Mouse (Mus musculus): ENCODE data around the gene Slit2.

The Slit2 gene

GRCm38 (mm10) chr5:47982941-47983701 lies at the start of gene Slit2:
Gene Slit2 (plus strand): TSS chr5:47983138.
- peak; percentile 66 to 83 for DNase-seq (ENCODE audit: low spot score in 2 of 2)

GRCm38 (mm10) chr5:47938586-47939372 lies 44.2 kb upstream of the Slit2 start:
- no peak for DNase-seq (ENCODE audit: low spot score in 2 of 2)

- no peak for DNase-seq (ENCODE audit: low spot score in 2 of 2)
These were observed 26.5 kb upstream of the Slit2 start for GRCm38 (mm10) chr5:47956451-47956850.

- DNase-seq (ENCODE audit: low spot score in 2 of 2) = no peak
These were observed 7.1 kb upstream of the Slit2 start for GRCm38 (mm10) chr5:47975795-47976194.

GRCm38 (mm10) chr5:47979371-47979770 lies 3.6 kb upstream of the Slit2 start:
- no peak for DNase-seq (ENCODE audit: low spot score in 2 of 2)

- DNase-seq (ENCODE audit: low spot score in 2 of 2) = no peak
These were observed 2.5 kb upstream of the Slit2 start for GRCm38 (mm10) chr5:47980459-47980858.

GRCm38 (mm10) chr5:47981951-47982350 lies 987 bp upstream of the Slit2 start:
- DNase-seq (ENCODE audit: low spot score in 2 of 2) = no peak

GRCm38 (mm10) chr5:47983746-47984583 lies 1.0 kb downstream of the Slit2 start:
- DNase-seq (ENCODE audit: low spot score in 2 of 2) = peak in 1 of 2 experiments; percentile 8

GRCm38 (mm10) chr5:47984584-47985197 lies 1.8 kb downstream of the Slit2 start:
- peak in 1 of 2 experiments; percentile 6 for DNase-seq (ENCODE audit: low spot score in 2 of 2)

GRCm38 (mm10) chr5:47985198-47985631 lies 2.3 kb downstream of the Slit2 start:
- DNase-seq (ENCODE audit: low spot score in 2 of 2) = peak in 1 of 2 experiments; percentile 22

GRCm38 (mm10) chr5:47985901-47986670 lies 3.1 kb downstream of the Slit2 start:
- peak in 1 of 2 experiments; percentile 34 for DNase-seq (ENCODE audit: low spot score in 2 of 2)

GRCm38 (mm10) chr5:47990926-47991325 lies 8.0 kb downstream of the Slit2 start:
- no peak for DNase-seq (ENCODE audit: low spot score in 2 of 2)

- DNase-seq (ENCODE audit: low spot score in 2 of 2) = no peak
These were observed 20.9 kb downstream of the Slit2 start for GRCm38 (mm10) chr5:48003708-48004415.

GRCm38 (mm10) chr5:48005533-48005932 lies 22.6 kb downstream of the Slit2 start:
- no peak for DNase-seq (ENCODE audit: low spot score in 2 of 2)

GRCm38 (mm10) chr5:48006059-48006458 lies 23.1 kb downstream of the Slit2 start:
- no peak for DNase-seq (ENCODE audit: low spot score in 2 of 2)

- DNase-seq (ENCODE audit: low spot score in 2 of 2) = no peak
These were observed 40.5 kb downstream of the Slit2 start for GRCm38 (mm10) chr5:48023441-48023840.

- no peak for DNase-seq (ENCODE audit: low spot score in 2 of 2)
These were observed 51.9 kb downstream of the Slit2 start for GRCm38 (mm10) chr5:48034875-48035274.

- peak in 1 of 2 experiments; percentile 12 for DNase-seq (ENCODE audit: low spot score in 2 of 2)
These were observed 55.1 kb downstream of the Slit2 start for GRCm38 (mm10) chr5:48038033-48038432.

GRCm38 (mm10) chr5:48048986-48049751 lies 66.2 kb downstream of the Slit2 start:
- DNase-seq (ENCODE audit: low spot score in 2 of 2) = no peak

Measured in cerebellum, postnatal 4 days (tissue).